Mouse (Mus musculus) cerebellum, postnatal 36 days (tissue): Measurements from ENCODE around the gene Atf6.
A peak's percentile ranks its signal among the peaks of the same experiment; 100 is the strongest.

Source experiments
- DNase-seq, 2 experiments: peaks; one replicate each; pipeline ENCODE4 v3.0.0; 2021 to 2022; ENCODE audit warnings: mixed read lengths in 2 of 2

Gene Atf6

DNA sequence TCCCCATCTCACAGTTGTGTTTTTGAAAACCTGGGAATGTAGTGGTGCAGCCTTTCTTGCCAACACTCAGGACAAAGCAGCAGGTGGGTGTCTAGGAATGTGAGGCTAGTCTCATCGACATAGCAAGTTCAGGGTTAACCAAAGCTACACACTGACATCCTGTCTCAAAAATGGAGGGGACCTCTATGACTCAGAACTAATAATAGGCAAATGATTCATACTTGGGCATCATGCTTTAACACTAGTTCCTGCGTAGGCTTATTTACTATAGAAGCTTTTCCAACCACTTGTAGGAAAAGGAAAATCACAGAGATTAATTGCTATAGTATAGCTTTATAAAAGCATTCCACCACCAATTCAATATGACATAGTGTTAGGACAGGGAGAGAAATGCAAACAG, 100.6 kb downstream of the Atf6 start:
- no peak for DNase-seq

DNA sequence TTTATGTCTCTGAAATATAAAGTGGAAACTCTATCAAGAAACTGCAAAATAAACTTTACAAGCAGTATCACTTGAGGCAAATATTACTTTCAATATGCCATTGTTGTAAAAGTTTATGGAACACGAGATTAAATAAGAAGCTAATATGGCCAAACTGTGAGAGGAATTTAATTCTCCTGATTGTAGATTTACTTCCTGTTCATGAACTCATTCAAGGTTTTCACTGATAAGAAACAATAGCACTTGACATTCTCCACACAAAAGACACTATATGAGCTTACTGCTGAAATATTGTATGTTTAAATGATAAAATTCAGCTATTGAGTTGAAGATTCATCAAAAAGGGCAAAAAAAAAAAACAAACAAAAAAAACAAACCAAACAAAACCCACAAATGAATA, 102.8 kb downstream of the Atf6 start:
- DNase-seq: no peak

DNA sequence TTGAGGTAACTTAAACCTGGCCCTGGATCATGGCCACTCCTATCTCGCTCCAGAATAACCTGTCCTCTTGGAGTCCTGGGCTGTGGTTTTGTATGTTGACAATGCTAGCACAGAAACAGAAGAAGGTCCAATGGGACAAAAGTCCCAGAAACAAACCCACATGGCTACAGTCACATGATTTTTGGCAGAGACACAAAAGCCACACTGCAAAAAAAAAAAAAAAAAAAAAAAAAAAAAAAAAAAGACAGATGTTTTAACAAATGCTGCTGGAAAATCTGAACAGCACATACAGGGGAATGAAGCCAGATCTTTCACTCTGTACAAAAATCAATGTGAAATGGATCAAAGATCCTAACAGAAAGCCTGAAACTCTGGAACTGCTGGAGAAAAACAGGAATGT, 105.9 kb downstream of the Atf6 start:
- DNase-seq: no peak

DNA sequence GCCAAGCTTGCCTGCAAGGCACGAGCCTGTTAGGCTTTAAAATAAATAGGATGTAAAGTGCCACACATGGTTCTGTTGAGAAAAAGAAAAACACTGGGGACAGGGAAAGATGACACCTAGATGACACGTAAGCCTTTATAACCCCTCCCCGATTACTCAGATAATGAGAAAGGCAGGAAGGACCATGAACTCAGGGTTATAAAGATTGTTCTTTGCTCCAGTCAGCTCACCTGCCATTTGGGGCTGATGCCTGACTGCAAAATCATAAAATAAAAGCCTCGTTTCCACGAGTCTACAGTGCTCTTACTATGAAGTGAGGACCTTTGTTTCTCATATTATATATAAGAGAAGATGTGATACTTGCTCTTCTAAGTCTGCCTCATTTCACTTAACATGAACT, 114.0 kb downstream of the Atf6 start:
- DNase-seq: no peak

DNA sequence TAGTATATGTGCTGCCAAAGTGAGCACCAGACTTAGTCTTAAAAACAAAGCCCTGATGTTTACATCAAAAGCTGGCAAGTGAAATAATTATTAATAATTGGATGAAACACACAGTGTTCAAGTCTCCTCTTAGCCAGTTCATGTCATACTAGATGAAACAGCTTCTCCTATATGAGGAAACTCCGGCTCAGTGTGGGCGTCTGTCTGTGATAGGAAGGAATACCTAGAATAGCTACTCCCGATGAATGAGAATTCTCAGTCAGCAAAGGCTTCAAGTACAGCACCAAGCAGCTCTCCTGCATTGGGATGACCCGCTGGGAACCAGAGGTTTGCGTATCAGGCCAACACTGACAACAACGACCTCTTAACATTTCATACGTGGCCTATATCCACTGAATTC, 115.8 kb downstream of the Atf6 start:
- DNase-seq: no peak

DNA sequence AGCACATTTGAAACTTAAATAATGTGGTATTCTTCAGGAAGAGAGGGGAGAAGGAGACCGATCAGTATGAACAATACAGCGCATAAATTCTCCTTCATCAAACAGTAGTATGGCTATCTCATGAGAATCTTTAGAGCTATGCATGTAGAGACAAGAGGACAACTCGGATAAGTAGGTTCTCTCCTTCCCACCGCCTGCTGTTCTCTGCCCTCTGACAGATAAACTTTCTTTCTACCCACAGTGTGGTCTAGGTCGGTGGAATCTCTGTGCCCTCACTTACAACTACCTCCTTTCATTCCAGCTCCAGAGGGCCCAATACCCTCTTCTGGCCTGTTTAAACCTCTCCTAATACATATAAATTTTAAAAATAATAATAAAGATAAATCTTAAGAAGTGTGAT, 121.0 kb downstream of the Atf6 start:
- DNase-seq: no peak

DNA sequence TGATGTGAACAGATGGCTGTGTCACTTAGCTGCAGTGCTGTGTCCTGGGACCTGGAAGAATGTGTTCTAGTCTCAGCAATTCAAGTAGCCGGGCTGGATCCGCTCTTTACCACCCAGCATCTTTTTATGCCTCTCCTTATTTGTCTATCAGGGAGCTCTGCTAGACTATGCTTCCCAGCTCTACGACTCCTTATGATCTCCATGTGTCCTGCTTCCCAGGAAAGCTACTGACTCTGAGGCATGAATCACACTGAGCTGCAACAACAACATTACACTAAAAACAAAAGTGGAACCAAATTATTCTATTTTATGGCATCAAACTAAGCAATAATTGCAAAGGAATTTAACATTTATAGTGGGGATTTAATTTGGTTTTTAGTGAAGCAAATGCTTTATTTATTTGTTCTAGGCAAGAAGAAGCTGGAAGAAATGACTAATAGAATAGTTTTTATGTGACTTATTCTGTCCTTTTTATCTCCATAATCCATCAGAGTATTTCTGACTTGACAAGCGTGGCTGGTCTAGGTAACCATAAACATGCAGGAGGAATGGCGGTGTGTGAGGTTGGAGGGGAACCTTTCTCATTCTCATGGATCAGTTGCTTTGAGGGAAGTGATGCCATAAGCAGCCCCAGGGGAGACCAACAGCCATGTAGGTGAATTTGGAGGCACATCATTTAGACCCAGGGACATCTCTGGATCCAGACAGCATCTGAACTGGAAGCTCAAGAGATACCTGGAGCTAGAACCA, 125.9 kb downstream of the Atf6 start:
- no peak for DNase-seq

DNA sequence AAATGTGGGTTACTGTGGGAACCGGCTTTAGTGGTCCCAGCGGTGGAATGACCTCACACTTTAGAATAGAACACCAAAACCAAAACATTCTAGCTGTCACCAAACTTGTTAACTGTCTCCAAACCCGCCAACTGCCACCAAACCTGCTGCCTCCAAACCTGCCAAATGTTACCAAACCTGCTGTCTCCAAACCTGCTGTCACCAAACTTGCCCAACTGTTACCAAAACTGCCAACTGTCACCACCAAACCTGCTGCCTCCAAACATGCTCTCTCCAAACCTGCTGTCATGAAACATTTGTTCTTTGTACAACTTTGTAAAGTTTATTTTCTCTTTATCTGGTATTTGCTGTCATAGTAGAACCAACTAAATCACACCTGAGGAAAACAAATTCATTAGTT, 132.7 kb downstream of the Atf6 start:
- peak; percentile 20 to 23 for DNase-seq

DNA sequence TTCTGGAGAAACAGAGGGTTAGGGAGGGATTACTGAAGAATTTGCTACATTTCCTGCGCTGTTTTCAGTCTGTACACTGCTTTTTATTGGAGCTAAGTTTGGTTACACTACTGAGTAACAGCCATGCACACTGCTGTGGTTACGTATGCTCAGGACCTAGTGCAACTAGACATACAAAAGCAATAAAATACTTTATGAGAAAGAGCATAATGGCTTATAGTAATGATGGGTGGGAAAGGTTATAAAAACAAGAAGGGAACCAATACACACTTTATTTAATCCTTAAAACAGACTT, 135.0 kb downstream of the Atf6 start:
- no peak for DNase-seq

DNA sequence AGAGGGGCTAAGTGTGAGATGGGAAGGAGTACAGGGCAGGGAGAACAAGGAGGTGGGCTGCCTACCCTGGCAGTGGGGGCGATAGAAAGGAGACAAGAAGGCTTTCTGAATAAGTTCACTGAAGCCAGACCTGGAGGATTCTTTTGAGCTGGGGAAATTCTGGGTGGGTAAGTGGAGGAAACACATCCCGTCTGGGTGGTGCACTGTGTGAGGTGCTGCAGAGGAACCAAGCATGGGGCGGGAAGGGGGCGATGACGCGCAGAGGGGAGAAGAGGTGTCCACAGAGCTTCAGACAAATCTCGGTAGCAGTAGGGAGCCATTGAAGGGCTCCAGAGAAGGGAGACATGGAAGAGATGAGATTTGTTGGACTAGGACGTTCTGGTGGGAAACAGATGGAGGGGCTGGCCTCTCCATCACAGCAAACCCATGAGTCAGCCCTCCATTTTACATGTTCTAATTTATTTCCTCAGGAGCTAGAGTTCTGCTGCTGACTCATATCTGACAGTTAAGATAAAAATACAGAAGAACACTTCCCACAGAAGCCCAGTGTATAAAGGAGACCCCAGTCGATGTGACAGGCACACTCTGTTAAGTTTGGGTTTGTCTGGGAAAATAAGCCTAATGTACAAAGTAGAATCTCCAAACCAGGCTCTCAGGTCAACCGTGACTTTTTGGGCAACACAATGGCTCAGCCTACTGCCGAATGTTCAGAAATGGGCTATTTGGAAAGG, 135.5 kb downstream of the Atf6 start:
- no peak for DNase-seq

DNA sequence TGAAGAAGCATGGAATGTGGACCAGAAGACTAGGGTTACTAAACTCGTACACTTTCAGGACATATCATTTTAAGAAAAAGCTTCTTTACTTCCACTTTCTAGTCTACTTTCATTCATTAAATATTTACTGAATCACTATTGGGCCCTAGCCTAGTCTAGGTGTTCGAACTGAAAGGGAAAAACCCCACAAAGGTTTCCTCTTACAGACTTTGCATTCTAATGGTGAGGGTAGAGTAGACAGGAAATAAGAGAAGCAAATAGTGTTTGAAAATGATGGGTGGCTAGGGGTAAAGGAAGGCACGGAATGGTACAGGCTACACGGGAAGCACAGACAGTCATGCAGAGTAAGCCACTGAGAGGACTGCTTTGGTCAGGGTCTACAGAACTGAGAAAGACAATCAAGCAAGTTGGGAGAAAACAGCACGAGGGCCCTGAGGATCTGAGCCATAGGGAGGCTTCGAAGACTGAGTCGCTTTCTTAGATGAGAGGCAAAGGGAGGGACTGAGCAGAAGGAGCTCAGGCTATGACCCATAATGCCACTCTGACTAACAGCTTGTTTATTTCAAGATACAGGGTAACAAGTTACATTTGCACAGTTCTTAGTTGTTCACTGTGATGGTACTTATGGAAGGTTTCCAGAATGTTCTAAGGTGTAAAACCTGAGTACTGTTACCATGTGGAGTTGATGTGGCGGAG, 138.2 kb downstream of the Atf6 start:
- DNase-seq: no peak

DNA sequence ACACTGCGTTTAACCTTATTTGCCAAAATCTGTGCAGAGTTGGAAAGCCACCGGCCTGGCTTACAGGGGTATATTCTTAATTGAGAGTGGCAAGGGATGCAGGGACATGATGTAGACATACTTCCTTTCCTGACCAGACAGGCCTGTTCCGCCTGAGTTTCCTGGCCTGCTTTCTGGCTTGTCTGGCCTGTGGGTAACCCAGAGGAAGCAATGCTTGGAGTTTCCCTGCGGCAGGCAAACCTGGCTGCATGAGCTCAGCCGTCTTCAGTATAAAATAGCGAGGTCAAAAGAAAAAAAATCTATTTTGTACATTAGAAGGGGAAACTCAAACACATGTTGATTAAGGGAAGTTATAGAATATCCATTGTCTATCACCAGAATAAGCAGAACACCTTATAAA, 139.0 kb downstream of the Atf6 start:
- peak; percentile 16 to 31 for DNase-seq

DNA sequence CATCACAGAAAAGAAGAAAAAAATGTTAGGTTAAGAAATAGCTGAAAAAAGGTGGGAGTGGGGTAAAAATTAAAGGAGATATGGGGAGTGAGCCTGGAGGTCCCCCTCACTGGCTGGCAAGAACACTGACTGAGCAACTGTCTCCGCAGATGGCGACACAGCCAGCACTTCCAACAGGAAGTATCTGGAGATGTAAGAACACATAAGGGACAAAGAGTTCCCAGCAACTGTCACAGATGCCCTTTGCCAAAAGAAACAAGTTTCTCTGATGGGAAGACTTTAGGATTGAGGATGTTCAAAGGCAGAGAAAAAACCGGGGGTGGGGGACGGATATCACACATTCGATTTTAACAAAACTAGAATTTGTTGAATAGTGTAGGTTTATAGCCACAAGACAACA, 146.0 kb downstream of the Atf6 start:
- no peak for DNase-seq

DNA sequence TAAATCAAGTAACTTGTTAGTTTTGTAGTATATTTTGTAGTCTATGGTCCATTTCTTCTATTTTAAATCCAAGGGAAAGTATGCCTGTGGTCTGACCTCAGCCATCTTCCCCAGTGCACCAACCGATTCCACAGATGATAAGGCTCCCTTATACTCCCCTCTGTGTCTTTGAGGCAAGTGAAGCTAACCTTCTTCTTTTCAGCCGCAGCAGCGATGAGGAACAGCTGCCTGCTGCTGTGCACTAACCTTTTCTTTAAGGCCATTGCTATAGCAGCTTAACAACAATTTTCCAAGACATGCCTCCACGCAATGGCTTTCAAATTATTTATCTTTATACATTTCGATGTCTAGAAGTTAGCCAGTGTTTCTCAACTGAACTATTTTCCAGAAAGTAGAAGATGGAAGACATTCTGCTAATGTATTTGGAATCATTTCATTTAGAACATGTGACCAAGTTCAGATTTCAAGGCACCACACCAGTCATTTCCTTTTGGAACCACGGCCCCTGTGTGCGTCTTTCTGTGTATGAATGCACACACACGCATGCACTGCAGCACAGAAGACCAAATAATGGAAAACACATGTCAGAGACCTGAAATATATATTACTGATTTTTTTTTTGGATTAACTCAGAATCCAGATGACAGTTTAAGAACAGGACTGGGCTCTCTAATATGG, 149.3 kb downstream of the Atf6 start:
- DNase-seq: no peak

DNA sequence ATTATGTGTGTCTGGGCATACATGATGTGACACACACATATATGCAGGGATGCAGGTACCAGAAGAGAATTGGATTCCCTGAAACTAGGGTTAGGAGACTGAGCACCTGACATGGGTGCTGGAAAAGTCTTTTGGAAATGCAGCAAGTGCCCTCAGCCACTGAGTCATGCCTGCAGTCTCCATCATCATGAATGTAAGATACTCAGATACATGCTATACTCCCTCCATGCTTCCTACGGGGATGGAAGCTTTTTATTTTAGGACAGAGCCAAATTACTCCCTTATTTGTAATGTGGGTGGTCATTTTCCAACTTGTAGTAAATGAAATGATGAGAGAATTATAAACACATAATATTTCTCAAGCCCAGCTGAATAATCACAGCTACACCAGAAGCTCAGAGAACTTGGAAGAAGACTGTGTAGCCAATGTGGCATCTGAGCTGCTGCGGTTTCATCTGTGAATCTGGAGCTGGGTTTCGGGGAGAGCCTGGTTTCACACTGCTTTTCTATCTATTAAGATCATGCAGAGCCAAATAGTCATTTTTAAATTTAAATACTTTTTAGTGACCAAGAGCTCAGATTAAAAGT, 150.2 kb downstream of the Atf6 start:
- no peak for DNase-seq

DNA sequence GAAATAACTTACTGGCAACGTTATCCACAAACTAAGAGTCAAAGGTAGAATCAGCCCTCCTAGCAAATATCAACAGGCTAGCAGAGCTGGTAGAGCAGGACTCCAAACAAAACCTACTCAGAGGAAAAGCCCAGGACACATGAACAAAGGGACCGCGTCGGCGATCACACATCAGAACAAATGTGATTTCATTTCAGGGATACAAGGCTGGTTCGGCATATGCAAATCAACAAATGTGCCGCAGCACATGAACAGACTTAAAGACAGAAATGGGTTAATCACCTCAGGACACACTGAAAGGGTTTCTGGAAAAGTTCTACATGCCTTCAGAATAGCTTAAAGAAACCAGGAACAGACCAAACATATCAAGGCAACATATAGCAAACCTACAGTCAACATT, 155.8 kb downstream of the Atf6 start:
- DNase-seq: no peak

DNA sequence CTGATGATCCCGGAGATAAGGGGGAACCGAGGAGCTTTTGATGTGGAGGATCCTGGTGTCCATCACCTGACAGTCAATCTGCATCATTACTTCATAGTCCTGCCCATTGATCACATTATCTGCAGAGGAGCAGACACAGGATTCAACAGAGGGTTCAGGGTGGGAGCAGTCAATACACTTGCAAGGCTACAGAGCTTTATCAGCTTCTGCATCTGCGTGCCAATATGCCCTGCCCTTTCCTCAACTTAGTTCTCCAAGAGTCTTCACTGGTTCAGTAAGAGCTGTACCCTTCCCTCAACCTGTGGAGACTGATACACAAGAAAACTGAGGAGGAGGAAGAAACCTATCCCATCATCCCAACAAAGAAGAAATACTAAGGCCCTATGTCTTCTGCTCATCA, 157.6 kb downstream of the Atf6 start:
- DNase-seq: no peak

DNA sequence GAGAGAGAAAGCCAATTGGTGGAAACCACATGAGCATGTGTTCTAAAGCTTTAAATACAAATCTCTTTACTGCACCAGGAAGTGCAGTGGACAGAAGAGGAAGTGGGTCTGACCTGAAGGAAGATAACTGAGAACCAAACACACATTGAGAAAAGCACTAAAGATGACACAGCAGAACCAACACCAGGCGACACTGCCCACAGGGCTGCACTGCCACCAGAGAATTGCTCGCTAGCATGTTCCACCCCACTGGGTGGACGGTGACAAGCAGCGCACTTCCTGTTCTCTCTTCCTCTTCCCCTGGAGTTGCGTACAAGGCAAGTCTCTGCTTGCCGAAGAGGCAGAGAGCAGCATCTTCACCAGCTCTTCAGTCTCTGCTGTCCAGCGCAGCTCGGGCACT, 158.1 kb downstream of the Atf6 start:
- DNase-seq: no peak

DNA sequence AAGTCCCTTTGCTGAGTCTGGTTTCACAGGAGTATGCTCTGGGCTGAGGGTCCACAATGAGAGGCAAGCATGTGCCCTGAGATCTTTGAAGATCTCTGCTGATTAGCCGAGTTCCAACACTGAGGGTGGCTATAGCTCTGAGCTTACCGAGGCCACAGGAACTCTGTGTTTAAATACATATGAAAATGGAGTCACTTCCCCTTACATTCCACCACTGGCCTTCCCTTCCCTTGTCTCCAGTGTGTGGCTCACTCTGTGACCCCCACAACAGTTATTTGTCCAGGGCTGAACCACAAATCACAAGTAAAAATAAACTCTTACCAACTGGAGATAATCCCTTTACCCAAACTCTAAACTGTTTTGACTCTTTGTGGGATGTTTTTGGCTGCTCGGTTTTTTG, 158.5 kb downstream of the Atf6 start:
- no peak for DNase-seq

DNA sequence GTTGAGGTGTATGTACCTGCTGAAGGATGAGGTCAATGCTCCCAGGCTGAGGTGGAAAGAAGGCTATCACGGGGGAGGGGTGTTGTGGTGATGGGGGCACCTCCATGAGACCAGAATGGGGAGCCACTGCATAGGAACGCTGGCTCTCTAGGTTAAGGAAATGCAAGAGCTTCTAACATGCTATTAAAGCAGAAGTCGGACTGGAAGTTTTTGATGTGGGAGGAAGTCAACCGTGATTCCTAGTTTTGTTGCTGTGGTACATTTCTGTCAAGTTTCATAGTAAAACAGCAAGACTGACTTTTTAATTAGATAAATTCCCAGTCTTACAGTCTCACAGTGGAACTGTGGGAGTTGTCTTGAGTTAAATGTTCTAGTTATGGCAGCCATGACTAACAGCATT, 161.5 kb downstream of the Atf6 start:
- no peak for DNase-seq

DNA sequence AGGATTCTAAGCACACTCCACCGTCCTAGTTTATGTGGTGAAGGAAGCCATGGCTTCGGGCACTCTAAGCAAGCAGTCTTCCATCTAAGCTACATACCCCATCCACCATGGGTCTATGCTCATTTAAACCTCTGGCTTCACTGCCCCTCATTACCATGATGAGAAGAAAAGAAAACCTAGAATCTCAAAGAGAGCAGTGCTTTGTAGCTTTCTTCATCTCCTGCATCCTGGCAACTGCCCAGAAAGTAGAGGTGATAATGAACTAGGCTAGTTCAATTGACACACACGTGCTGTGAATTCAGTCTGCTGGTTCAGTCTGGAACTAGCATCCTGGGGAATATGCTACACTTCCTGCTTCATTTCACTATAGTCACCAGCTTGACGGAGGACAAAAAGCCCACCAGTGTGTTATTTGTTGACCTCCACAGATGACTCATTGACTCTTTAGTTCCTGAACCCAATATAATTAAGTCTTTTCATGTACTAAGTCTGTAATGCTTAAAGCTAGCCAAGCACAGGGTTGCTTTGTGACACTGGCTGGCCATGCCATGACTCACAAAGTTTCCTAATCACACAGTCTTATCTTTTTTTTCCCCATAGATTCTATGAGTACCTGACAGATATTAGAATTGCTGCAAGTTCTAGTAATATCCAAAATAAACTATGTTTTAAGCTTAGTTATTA, 162.5 kb downstream of the Atf6 start:
- no peak for DNase-seq

DNA sequence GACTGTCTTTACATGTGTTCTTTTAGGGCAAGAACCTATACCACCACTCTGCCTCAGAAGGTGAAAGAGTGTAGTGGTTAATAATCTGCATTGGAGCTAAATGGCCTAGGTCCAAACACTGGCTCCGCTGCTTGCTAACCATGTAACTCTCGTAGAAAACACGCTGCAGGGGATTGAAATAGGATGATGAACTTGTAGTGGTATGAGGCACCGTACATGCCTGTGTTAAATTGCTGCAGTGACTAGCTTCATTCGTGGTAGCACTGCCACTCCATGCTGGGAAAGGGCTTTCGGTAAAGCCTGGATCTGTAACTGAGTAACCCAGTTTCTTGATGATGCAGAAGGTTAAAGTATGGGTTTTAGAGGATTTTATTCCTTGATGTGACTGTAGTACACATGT, 163.5 kb downstream of the Atf6 start:
- DNase-seq: no peak

DNA sequence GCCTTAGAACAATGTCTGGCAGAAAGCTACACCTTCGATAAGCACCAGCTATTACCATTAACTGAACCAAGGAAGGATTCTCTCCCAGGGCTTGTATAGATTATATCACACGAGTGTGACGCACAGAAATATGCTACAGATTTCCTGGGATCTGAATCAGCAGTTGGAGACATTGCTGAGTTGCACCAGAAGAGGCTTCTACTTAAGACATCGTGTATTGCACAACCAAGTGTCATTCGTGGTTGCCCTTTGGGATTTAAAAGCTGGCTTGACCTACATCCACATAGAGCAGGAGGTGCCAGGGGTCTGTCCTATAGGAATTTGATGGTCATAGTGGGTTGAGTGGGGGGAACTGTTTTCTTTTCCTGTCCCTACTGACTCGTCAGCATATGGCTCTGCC, 164.6 kb downstream of the Atf6 start:
- no peak for DNase-seq
